Mouse (Mus musculus) thymus, postnatal 4 days (tissue): ENCODE results near the gene Ccdc126.
"Not testable (repeated sequence)": the region's sequence is repeated elsewhere in the genome, so short reads cannot be mapped to it uniquely, and the experiment has no call there.

Experiments used
- DNase-seq: peaks from one replicate; pipeline ENCODE4 v3.0.0; 2021

Ccdc126 gene

DNA sequence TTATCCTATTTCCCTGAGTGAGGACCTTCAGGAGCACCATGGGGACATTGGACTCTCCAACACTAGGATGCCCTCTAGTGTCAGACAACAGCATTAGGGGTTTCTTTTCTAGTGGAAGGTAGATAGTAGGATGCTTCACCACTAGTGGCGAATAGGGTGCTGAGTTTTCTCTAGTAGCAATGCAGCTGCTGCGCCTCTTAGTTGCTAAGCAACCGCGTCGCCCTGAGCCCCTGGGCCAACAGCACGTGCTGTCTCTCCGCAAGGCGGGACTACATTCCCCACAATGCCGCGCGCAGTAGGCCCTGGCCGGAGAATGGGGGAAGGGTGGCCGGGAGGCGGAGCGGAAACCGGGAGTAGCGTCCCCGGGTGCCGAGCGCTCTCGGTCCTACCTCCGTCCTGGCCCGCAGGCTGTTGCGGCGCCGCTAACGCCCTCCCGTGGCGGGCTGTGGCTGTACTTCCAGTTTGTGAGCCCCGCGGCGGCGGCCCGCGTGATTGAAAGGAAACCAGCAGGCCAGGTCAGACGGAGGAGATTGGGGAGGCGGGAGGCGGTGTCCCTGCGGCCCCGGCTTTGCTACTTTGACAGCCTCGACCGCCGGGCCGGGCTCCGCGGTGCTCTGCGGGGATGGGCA, at the start of gene Ccdc126:
Ccdc126 (plus strand) TSS at position 309 of the 629 bp plus-strand sequence.
- peak; percentile 97 for DNase-seq

DNA sequence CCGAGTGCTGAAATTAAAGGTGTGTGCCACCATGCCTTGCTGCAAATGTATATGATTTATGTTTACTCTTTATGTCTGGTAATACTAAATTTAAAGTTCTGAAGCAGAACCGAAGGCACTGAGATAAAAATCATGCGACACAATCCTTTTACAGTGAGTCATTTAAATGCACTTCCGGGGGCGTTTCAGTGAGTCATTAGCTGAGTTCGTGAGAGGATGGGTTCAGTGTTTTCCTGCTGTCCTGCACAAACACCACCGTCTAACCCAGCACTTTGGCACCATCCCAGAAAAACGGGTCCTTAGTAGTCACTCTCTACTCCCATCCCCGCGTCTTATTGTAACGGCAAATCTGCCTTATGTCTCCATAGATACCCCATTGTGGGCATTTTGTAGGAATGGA, 49.2 kb upstream of the Ccdc126 start:
- DNase-seq, result no peak

- no peak for DNase-seq
These were observed 47.3 kb upstream of the Ccdc126 start for GRCm38 (mm10) chr6:49271815-49272214.

- DNase-seq, result no peak
These were observed 46.2 kb upstream of the Ccdc126 start for GRCm38 (mm10) chr6:49272863-49273262.

DNA sequence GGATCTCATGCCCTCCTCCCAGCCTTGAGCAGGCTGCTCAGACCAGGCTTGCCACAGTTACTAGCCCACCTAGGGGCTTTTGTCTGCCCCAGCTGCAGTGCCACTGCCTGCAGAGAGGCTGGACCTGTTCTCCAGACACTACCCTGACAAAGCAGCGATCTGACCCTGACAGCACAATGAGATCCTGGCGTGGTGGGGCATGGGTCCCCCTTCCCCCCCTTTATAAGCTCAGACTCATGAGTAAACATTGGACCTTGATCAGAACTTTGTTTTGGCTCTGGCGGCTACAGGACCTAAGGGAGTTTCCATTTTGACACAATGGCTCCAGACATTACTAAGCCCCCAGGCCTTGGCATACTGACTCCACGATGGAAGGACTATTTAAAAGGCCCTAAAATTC, 45.1 kb upstream of the Ccdc126 start:
- DNase-seq, result no peak

DNA sequence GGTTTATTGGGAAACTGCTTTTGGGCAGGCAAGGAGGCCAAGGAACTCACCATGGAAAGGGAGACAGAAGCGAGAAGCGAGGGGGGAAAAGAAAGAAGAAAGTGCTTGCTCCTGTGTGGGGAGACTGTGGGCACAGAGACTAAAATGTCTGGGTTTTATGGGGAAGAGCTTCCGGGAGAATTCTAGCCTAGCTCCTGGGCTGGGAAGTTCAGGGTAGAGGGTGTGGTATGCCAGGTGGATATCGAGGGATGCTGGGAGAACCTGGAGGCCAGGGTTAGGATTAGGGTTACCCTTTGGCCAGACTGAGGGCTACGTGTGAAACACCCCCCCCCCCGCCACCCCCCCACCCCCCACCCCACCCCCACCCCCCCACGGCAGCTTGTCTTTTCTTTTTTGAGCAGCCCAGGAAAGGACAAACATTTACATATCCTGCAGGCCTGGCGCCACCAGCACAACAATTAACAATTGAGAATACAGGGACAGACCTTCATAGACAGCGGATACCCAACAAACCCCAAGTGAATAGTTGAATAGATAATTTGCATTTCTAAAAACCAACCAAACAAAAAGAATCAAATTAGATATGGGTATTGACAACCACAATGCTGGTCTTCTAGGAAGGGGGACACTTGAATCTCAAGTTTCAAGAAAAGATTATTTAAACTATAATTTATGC, 44.5 kb upstream of the Ccdc126 start:
- no peak for DNase-seq

DNA sequence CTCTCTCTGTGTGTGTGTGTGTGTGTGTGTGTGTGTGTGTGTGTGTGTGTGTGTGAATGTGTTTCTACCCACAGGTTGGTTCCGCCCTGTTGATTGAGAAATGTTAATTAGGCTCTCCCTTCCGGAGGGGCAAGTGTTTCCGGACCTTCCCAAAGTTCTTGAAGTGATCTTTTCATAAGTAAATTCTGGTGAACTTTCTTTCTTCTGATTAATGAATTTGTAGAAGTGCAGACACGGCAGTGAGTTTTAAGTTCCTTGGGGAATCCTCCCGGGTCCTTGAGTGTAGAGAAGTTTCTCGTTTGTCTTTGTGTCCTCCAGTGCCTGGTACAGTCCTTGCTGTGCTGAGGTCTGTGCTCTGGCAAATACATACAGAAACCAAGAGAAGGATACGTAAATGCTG, 43.8 kb upstream of the Ccdc126 start:
- no peak for DNase-seq

- no peak for DNase-seq
These were observed 38.1 kb upstream of the Ccdc126 start for GRCm38 (mm10) chr6:49280942-49281341.

GRCm38 (mm10) chr6:49282122-49282521, 37.0 kb upstream of the Ccdc126 start:
- DNase-seq, result no peak

GRCm38 (mm10) chr6:49298286-49298685, 20.8 kb upstream of the Ccdc126 start:
- no peak for DNase-seq

- DNase-seq, result not testable (repeated sequence)
These were observed 4.3 kb upstream of the Ccdc126 start for GRCm38 (mm10) chr6:49314821-49315220.

DNA sequence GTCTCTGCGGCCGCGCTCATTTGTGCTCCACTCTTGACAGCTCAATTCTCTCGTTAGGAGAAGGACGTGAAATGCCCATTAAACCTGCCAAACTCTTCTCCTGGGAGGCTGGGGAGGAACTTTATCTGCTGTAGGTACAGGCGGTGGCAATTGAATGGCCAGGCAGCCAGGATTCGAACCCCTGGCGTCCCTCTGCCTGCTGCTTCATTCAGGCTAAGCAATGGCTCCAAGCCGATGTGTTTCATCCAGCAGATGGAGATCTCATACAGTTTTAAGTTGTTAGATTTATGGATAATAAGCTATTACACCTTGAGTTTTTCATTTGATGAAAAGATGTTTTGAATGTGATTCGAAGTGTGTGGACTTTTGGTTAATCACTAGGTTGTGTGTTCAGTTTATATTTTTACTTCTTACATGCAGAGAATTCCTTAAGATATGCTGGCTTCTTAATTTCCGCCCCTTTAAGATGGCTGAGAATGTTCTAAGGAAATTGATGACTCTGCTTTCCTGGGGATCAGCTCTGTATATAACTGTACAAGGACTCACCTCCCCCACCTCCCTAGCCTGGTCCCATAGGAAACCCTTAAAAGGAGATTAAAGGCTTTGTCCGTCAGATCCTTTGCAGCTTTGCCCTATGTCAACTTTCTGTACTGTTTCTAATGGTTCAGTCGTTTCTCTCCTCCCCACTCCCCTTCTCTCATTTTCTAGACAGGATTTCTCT, 681 bp downstream of the Ccdc126 start:
- DNase-seq, result no peak

- DNase-seq, result no peak
These were observed 2.3 kb downstream of the Ccdc126 start for GRCm38 (mm10) chr6:49321341-49321740.

DNA sequence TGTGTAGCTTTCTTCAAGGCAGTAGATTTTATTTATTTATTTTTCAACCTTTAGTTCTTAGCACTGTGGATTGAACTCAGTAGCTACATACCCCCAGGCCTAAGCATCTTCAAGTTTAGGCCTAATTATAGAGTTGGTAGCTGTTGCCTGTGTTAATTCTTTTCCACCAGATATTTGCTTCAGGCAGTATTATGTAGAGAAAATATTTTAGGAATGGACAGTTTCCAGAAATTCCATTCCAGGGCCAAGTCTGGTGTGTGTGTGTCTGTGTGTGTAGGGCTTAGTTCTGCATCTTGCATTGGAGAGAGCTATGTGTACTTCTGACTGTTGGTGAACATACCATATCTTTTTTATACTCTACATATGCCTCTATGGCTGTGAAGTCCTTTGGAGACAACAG, 3.0 kb downstream of the Ccdc126 start:
- DNase-seq, result no peak

- no peak for DNase-seq
These were observed 3.9 kb downstream of the Ccdc126 start for GRCm38 (mm10) chr6:49322986-49323385.

DNA sequence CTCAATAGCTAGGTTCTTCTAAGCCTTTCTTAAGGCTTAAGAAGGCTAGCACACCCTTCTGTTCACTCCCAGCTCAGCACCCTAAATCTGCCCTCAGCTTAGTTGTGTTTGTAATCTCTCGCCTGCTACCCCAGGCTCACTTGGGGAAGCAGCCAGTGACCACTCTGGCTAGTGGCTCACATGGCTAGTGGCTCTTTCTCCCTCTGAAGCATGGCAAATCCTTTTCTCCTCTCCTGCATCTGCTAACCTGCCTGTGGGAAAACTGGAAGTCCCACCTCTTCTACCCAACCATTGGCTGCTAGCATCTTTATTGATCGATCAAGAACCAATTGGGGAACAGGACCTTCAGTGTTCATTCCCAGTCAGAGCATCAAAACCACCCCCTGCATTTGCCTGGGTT, 5.5 kb downstream of the Ccdc126 start:
- no peak for DNase-seq

GRCm38 (mm10) chr6:49325294-49325693, 6.2 kb downstream of the Ccdc126 start:
- no peak for DNase-seq

- DNase-seq, result no peak
These were observed 7.8 kb downstream of the Ccdc126 start for GRCm38 (mm10) chr6:49326846-49327245.

DNA sequence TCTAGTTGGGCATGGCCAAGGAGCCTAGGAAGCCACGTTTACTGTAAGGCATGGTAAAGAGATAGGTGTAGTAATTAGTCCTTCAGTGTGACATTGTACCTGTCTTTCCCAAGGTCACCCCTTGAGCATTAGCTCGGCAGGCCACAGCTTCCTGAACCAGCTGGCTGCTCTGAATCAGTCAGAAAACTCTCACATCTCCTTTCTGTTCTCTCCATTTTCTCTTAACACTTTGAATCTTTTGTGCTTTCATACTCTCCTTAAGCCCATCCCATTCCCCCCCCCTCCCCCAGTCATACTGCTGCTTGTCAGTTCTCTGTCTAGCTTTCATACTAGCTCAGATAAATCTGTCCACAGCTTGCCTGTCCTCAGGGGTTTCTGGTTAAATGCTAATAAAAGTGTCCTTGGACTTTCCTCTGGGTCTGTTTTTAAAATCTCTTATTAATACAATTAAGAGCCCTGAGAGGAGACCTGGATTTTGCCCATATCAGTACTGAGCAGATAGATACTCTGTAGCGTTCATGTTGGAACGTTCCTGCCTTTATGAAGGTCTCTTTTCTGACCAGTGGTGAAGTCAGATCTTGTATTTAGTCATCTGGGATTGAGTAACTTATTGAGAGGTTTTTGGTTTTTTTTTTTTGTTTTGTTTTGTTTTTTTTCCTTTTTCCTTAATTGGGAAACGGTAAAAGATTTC, 12.4 kb downstream of the Ccdc126 start:
- no peak for DNase-seq

GRCm38 (mm10) chr6:49332060-49332370, 12.9 kb downstream of the Ccdc126 start:
- no peak for DNase-seq

- DNase-seq, result no peak
These were observed 19.5 kb downstream of the Ccdc126 start for GRCm38 (mm10) chr6:49338566-49338965.

- DNase-seq, result no peak
These were observed 20.1 kb downstream of the Ccdc126 start for GRCm38 (mm10) chr6:49339145-49339544.

DNA sequence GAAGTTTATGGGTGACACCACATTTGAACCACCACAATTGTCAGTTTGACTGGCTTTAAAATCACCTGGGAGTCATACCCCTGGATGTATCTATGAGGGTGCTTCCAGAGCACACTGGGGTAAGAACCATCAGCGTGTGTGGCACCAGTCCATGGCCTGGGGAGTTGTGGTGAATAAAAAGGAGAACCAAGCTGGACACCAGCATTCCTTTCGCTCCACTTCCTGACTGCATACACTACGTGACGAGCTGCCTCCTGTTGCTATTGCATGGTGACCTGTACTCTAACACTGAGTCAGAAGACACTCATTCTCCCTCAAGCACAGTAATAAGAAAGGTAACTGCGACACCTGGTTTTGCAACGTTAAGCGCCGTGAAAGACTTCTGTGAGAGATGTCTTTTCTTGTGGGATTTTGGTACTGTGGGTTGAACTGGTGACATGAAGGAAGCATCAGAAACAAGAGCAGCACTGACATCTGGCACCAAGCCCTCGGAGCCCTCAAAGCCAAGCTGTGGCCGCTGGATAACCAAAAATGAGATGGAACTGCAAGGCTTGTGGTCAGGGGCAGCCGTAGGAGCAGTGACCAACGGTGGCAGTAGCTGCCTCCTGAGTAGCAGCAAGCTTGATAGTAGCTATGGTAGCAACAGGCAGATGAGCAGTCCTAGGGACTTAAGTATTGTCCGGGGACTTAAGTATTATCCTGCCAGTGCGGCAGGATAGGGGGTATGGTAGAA, 24.8 kb downstream of the Ccdc126 start:
- no peak for DNase-seq
